Mouse (Mus musculus) intestine, embryonic 14.5 days (tissue): Measurements from ENCODE around the gene 4930432K21Rik. TPM values are rescaled to one million over a fixed set of nuclear protein-coding genes. Genes with fewer than 3 reads are reported as not detected.

Source experiments
- ATAC-seq: fragments of 200-750 bp; cut with Nextera tagmentation; replicated peaks from 2 replicates; pipeline ENCODE4 v1.8.0; 2017; ENCODE audit warnings: low read depth, moderate number of reproducible peaks, moderate TSS enrichment, moderate library complexity; ENCODE audit not compliant: low FRiP score, low TSS enrichment
- DNase-seq: peaks from one replicate; pipeline ENCODE4 v3.0.0-alpha.2; 2018; ENCODE audit warnings: low spot score
- H3K27ac ChIP-seq: fragments of 300-500 bp; sonication (generic); 2 replicates; pipeline ENCODE4 v1.5.1; 2014; ENCODE audit warnings: low read depth, mild to moderate bottlenecking, control low read depth
- H3K27me3 ChIP-seq: fragments of 300-500 bp; sonication (generic); replicated peaks from 2 replicates; pipeline ENCODE4 v1.6.1; 2014; ENCODE audit warnings: low read length, control low read depth; ENCODE audit not compliant: control insufficient read depth, insufficient read depth
- H3K36me3 ChIP-seq: fragments of 300-500 bp; sonication (generic); 2 replicates; pipeline ENCODE4 v1.6.1; 2014; ENCODE audit warnings: low read length, control low read depth; ENCODE audit not compliant: control insufficient read depth, insufficient read depth
- H3K4me1 ChIP-seq: fragments of 300-500 bp; sonication (generic); replicated peaks from 2 replicates; pipeline ENCODE4 v1.6.1; 2014; ENCODE audit warnings: low read length, control low read depth, mixed read lengths; ENCODE audit not compliant: control insufficient read depth, insufficient read depth
- H3K4me2 ChIP-seq: fragments of 300-500 bp; sonication (generic); 2 replicates; pipeline ENCODE4 v1.6.1; 2014; ENCODE audit warnings: low read length
- H3K4me3 ChIP-seq: fragments of 300-500 bp; sonication (generic); 2 replicates; pipeline ENCODE4 v1.5.1; 2014; ENCODE audit warnings: low read depth, low read length, control low read depth, mixed read lengths
- H3K9ac ChIP-seq: fragments of 300-500 bp; sonication (generic); 2 replicates; pipeline ENCODE4 v1.6.1; 2014; ENCODE audit warnings: mild to moderate bottlenecking, low read length
- H3K9me3 ChIP-seq: fragments of 300-500 bp; sonication (generic); 2 replicates; pipeline ENCODE4 v1.6.1; 2016; ENCODE audit warnings: low read length, control low read depth; ENCODE audit not compliant: control insufficient read depth
- WGBS: fragments of 180-500 bp; shearing (Covaris S2); extraction: QIAGEN DNeasy Blood & Tissue Kit; methylation state at CpG from one replicate; pipeline ENCODE4 v1.1.7; 2014; 5-methylcytosine and 5-hydroxymethylcytosine counted together
- polyA plus RNA-seq: library from polyadenylated mRNA; unstranded; fragments of >200 nt; fragmentation: Nextera tagmentation; extraction: Ambion mirVana; gene quantifications from 2 replicates; pipeline ENCODE4 v1.2.1, GENCODE M21; 2014

4930432K21Rik gene
- polyA plus RNA-seq, 1 experiment from 2014 or later, result 0.92 TPM

DNA sequence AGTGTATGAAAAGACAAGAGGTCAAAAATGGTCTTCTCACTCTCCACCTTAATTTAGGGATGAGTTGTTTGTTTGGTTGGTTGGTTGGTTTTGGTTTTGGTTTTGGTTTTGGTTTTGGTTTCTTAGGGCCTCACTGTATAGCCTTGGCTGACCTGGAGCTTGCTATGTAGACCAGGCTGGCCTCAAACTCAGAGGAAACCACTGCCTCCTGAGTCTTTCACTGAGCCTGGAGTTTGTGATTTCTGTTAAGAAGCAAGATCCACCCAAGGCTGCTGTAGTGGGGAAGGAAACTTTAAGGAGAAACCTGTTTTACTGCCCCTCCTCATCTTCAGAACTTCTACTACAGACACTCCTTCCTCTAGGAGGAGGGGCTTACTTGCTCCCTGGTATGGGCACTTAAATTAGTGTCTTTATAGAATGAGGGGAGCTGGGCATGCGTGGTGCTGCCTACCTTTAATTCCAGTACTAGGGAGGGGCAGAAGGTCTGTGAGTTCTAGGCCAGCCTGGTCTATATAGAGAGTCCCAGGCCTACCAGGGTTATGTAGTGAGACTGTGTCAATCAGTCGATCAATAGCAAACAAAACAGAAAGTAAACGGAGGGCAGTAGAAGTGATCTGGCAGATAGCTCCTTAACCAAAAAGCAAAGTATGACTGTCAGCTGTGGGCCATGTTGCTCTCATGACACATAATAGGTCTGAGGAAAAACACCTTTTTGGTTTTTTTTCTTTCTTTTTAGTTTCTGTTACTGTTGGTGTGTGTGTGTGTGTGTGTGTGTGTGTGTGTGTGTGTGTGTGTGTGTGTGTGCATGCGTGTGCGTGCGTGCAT, 41.4 kb upstream of the 4930432K21Rik start:
- no peak overlapping the region for H3K9ac ChIP-seq
- H3K9me3 ChIP-seq, result no peaks in the 10 kb centered on the region
- peaks cover 12% of the 10 kb centered on the region for H3K36me3 ChIP-seq
- no peak overlapping the region for H3K4me2 ChIP-seq
- H3K4me3 ChIP-seq, result no peak overlapping the region
- WGBS, result 90% methylated on average over 6 of the region's 6 CpGs
- H3K27me3 ChIP-seq, result no peaks in the 10 kb centered on the region
- peaks cover 15% of the 10 kb centered on the region for H3K4me1 ChIP-seq
- no peak overlapping the region for H3K27ac ChIP-seq
- DNase-seq (no peak), ATAC-seq (no peak)

GRCm38 (mm10) chr8:84115646-84116045, 32.2 kb upstream of the 4930432K21Rik start:
- no peaks in the 10 kb centered on the region for H3K36me3 ChIP-seq
- ATAC-seq (no peak), DNase-seq (no peak)
- H3K9me3 ChIP-seq, result no peaks in the 10 kb centered on the region
- 81% methylated on average over 6 of the region's 6 CpGs for WGBS
- no peaks in the 10 kb centered on the region for H3K27me3 ChIP-seq
- no peak overlapping the region for H3K4me3 ChIP-seq
- no peak overlapping the region for H3K9ac ChIP-seq
- H3K4me1 ChIP-seq, result no peaks in the 10 kb centered on the region
- no peak overlapping the region for H3K27ac ChIP-seq
- H3K4me2 ChIP-seq, result no peak overlapping the region

GRCm38 (mm10) chr8:84122151-84122550, 25.7 kb upstream of the 4930432K21Rik start:
- Histone ChIP-seq H3K27me3 (no peaks in the 10 kb centered on the region), H3K4me1 (no peaks in the 10 kb centered on the region), H3K4me2 (no peak overlapping the region), H3K4me3 (no peak overlapping the region), H3K9me3 (no peaks in the 10 kb centered on the region), H3K9ac (no peak overlapping the region), H3K27ac (no peak overlapping the region), H3K36me3 (no peaks in the 10 kb centered on the region)
- ATAC-seq (no peak), DNase-seq (no peak)
- WGBS, result 90% methylated on average over 3 of the region's 3 CpGs

DNA sequence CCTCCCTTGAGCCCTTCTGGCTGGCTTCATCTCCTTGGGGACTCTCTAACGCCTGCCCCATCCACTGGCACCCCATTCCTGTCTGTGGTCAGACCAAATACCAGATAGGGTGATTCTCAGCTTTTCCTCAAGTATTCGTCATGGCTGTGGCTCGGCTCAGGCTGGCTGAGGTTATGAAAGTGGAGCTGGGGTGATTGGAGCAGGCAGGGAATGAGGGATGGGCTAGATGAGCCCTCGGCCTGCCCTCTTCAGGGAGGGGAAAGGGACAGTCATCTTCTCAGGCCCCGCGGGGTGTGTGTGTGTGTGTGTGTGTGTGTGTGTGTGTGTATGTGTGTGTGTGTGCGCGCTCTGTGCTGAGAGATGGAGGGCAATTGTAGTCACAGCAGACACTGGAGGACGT, 22.2 kb upstream of the 4930432K21Rik start, which contains the start of gene Podnl1:
Podnl1 (plus strand) TSS at position 334 of the 400 bp plus-strand sequence.
- ATAC-seq (0 out of 2 replicates have a peak, but pooled peaks have one; percentile 48), DNase-seq (no peak)

GRCm38 (mm10) chr8:84126742-84127141, 21.1 kb upstream of the 4930432K21Rik start:
- Histone ChIP-seq H3K4me2 (no peak overlapping the region), H3K9ac (no peak overlapping the region), H3K27ac (no peak overlapping the region), H3K27me3 (no peaks in the 10 kb centered on the region), H3K36me3 (0 out of 2 replicates have a peak, but pooled peaks cover 5% of the 10 kb centered on the region), H3K9me3 (no peaks in the 10 kb centered on the region), H3K4me3 (no peak overlapping the region), H3K4me1 (no peaks in the 10 kb centered on the region)
- DNase-seq (no peak), ATAC-seq (no peak)
- 66% methylated on average over 2 of the region's 2 CpGs for WGBS

More for the DNA sequence above, 22.2 kb upstream of the 4930432K21Rik start, which contains the start of gene Podnl1:
- 38% methylated on average over 9 of the region's 9 CpGs for WGBS
- Histone ChIP-seq H3K4me3 (no peak within 1 kb of the TSS), H3K27me3 (no peaks in the 10 kb centered on the region), H3K9ac (no peak within 1 kb of the TSS), H3K27ac (no peak within 1 kb of the TSS), H3K4me2 (no peak within 1 kb of the TSS), H3K36me3 (no peaks in the 10 kb centered on the region), H3K4me1 (no peaks in the 10 kb centered on the region), H3K9me3 (no peaks in the 10 kb centered on the region)

DNA sequence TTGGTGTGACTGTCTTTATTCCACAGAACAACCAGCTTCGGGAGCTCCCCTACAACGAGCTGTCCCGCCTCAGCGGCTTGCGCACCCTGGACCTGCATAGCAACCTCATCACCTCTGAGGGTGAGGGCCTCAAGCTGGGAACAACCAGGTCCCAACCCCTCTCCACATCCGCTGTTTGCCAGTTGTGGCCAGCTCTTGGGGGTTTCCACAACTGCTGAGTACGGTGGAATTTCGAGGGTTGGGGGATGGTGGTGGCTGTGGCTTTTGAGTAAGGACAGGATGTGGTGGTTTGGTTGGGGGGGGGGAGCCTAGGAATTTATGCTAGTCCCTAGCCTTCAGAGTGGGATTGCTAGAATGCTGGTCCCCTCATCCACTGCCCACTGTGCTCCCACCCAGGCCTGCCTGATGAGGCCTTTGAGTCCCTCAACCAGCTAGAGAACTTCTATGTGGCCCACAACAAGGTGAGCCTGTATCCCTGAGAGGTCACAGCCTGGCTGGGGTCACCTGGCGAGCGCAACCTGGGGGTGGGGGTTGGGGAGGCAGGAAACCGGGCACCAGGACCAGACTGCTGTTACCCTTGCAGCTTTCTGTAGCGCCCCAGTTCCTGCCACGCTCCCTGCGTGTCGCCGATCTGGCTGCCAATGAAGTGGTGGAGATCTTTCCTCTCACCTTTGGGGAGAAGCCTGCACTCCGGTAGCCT, 20.5 kb upstream of the 4930432K21Rik start:
- Histone ChIP-seq H3K9me3 (no peaks in the 10 kb centered on the region), H3K9ac (no peak overlapping the region), H3K4me1 (no peaks in the 10 kb centered on the region), H3K27ac (no peak overlapping the region), H3K4me3 (no peak overlapping the region), H3K4me2 (no peak overlapping the region), H3K27me3 (no peaks in the 10 kb centered on the region), H3K36me3 (peaks cover 11% of the 10 kb centered on the region)
- DNase-seq, result no peak
- 0 out of 2 replicates have a peak, but pooled peaks have one; percentile 10 for ATAC-seq
- WGBS, result 65% methylated on average over 17 of the region's 17 CpGs

DNA sequence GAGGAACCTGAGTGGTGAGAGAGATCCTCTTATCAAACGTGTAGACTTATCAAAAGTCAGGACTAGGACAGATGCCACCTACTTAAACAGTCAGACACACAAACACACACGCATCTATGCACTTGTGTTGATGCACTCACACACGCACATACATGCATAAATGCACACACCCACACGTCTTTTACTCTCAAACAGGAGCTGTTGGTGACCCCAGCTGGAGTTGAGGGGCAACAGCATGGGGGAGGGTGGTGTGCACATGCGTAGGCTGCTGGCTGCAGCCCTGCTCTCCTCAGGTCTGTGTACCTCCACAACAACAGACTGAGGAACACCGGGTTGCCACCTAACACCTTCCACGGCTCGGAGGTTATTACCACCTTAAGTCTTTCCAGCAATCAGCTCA, 19.5 kb upstream of the 4930432K21Rik start:
- Histone ChIP-seq H3K36me3 (peaks cover 21% of the 10 kb centered on the region), H3K27me3 (no peaks in the 10 kb centered on the region), H3K4me2 (no peak overlapping the region), H3K27ac (no peak overlapping the region), H3K9me3 (no peaks in the 10 kb centered on the region), H3K9ac (no peak overlapping the region), H3K4me3 (no peak overlapping the region), H3K4me1 (no peaks in the 10 kb centered on the region)
- WGBS, result 61% methylated on average over 8 of the region's 8 CpGs
- DNase-seq, result no peak
- ATAC-seq, result no peak

- H3K4me1 ChIP-seq, result no peaks in the 10 kb centered on the region
- no peak for ATAC-seq
- H3K36me3 ChIP-seq, result peaks cover 46% of the 10 kb centered on the region
- no peaks in the 10 kb centered on the region for H3K27me3 ChIP-seq
- no peak for DNase-seq
- no peak overlapping the region for H3K4me3 ChIP-seq
- no peaks in the 10 kb centered on the region for H3K9me3 ChIP-seq
- H3K4me2 ChIP-seq, result no peak overlapping the region
- WGBS, result 44% methylated on average over 30 of the region's 30 CpGs
- H3K27ac ChIP-seq, result no peak overlapping the region
- H3K9ac ChIP-seq, result 0 out of 2 replicates have a peak overlapping the region, but pooled peaks have one; percentile 10
Observed at GRCm38 (mm10) chr8:84130806-84131205, 17.0 kb upstream of the 4930432K21Rik start.
